Mouse (Mus musculus) erythroblast, embryonic 14.5 days (primary cell): ENCODE results near the gene Gm44511. TPM values are rescaled to one million over a fixed set of nuclear protein-coding genes. Genes with fewer than 3 reads are reported as not detected.

ENCODE experiments used
- H3K27me3 ChIP-seq: 2 replicates; pipeline ENCODE4 v1.6.1; 2012; ENCODE audit warnings: inconsistent platforms; ENCODE audit not compliant: control insufficient read depth
- H3K36me3 ChIP-seq: 2 replicates; pipeline ENCODE4 v1.6.1; 2012; ENCODE audit warnings: mild to moderate bottlenecking, inconsistent platforms; ENCODE audit not compliant: control insufficient read depth
- H3K4me1 ChIP-seq: 2 replicates; pipeline ENCODE4 v1.6.1; 2012; ENCODE audit warnings: inconsistent platforms; ENCODE audit not compliant: control insufficient read depth
- H3K4me3 ChIP-seq: replicated peaks from 2 replicates; pipeline ENCODE3; 2012; ENCODE audit warnings: moderate library complexity, mild to moderate bottlenecking, inconsistent platforms
- H3K9me3 ChIP-seq: 2 replicates; pipeline ENCODE4 v1.6.1; 2012; ENCODE audit warnings: low read length, inconsistent platforms, mixed read lengths; ENCODE audit not compliant: control insufficient read depth
- GATA1 ChIP-seq: IDR thresholded peaks from 2 replicates; pipeline ENCODE4 v1.6.1; 2012; ENCODE audit warnings: low read length, inconsistent platforms, mixed read lengths
- TAL1 ChIP-seq: IDR thresholded peaks from 3 replicates; pipeline ENCODE4 v1.6.1; 2012; ENCODE audit warnings: low read length, inconsistent platforms, mixed read lengths
- polyA plus RNA-seq: library from polyadenylated mRNA; stranded (reverse); fragments of >175 nt; gene quantifications from 2 replicates; pipeline ENCODE4 v1.2.3, GENCODE M21; 2012

Gm44511 gene
- polyA plus RNA-seq, 1 experiment: not detected

GRCm38 (mm10) chr6:128851151-128851550 lies 25.0 kb upstream of the Gm44511 start:
- H3K36me3 ChIP-seq: no peaks in the 10 kb centered on the region
- peaks cover under 1% of the 10 kb centered on the region; the same call in 1 of the 2 replicates for H3K4me1 ChIP-seq
- H3K9me3 ChIP-seq: no peaks in the 10 kb centered on the region
- no peak overlapping the region for H3K4me3 ChIP-seq
- no peaks in the 10 kb centered on the region for H3K27me3 ChIP-seq
- TF ChIP-seq TAL1 (no peak), GATA1 (no peak)

- no peaks in the 10 kb centered on the region for H3K36me3 ChIP-seq
- peaks cover 3% of the 10 kb centered on the region for H3K4me1 ChIP-seq
- H3K9me3 ChIP-seq: no peaks in the 10 kb centered on the region
- H3K27me3 ChIP-seq: no peaks in the 10 kb centered on the region
- TF ChIP-seq TAL1 (no peak), GATA1 (no peak)
- H3K4me3 ChIP-seq: no peak overlapping the region
Observed at GRCm38 (mm10) chr6:128850671-128851070, 24.6 kb upstream of the Gm44511 start.

- Histone ChIP-seq H3K9me3 (no peaks in the 10 kb centered on the region), H3K36me3 (no peaks in the 10 kb centered on the region), H3K4me3 (no peak overlapping the region), H3K27me3 (no peaks in the 10 kb centered on the region), H3K4me1 (peaks cover 9% of the 10 kb centered on the region)
- TF ChIP-seq TAL1 (no peak), GATA1 (no peak)
Observed at GRCm38 (mm10) chr6:128849902-128850301, 23.8 kb upstream of the Gm44511 start.

GRCm38 (mm10) chr6:128847401-128847800 lies 21.3 kb upstream of the Gm44511 start:
- Histone ChIP-seq H3K4me3 (no peak overlapping the region), H3K9me3 (no peaks in the 10 kb centered on the region), H3K36me3 (no peaks in the 10 kb centered on the region), H3K27me3 (peaks cover 4% of the 10 kb centered on the region), H3K4me1 (peaks cover 31% of the 10 kb centered on the region)
- TF ChIP-seq GATA1 (no peak), TAL1 (no peak)

GRCm38 (mm10) chr6:128845998-128846542 lies 20.0 kb upstream of the Gm44511 start:
- TF ChIP-seq TAL1: no peak
- TF ChIP-seq GATA1: no peak
- no peaks in the 10 kb centered on the region for H3K9me3 ChIP-seq
- H3K36me3 ChIP-seq: no peaks in the 10 kb centered on the region
- H3K4me3 ChIP-seq: no peak overlapping the region
- H3K4me1 ChIP-seq: peaks cover 41% of the 10 kb centered on the region
- H3K27me3 ChIP-seq: peaks cover 4% of the 10 kb centered on the region

- Histone ChIP-seq H3K9me3 (no peaks in the 10 kb centered on the region), H3K27me3 (peaks cover 4% of the 10 kb centered on the region), H3K4me3 (peak overlapping the region; percentile 10), H3K36me3 (no peaks in the 10 kb centered on the region), H3K4me1 (peaks cover 41% of the 10 kb centered on the region)
- TF ChIP-seq TAL1: no peak
Observed at GRCm38 (mm10) chr6:128845319-128845979, 19.3 kb upstream of the Gm44511 start.

GRCm38 (mm10) chr6:128844586-128845080 lies 18.5 kb upstream of the Gm44511 start:
- H3K9me3 ChIP-seq: no peaks in the 10 kb centered on the region
- peaks cover 46% of the 10 kb centered on the region for H3K4me1 ChIP-seq
- H3K36me3 ChIP-seq: no peaks in the 10 kb centered on the region
- peaks cover 4% of the 10 kb centered on the region for H3K27me3 ChIP-seq
- H3K4me3 ChIP-seq: no peak overlapping the region
- TF ChIP-seq GATA1: no peak
- TF ChIP-seq TAL1: no peak

GRCm38 (mm10) chr6:128844131-128844530 lies 18.0 kb upstream of the Gm44511 start:
- peaks cover 4% of the 10 kb centered on the region for H3K27me3 ChIP-seq
- peaks cover 51% of the 10 kb centered on the region for H3K4me1 ChIP-seq
- no peaks in the 10 kb centered on the region for H3K36me3 ChIP-seq
- H3K9me3 ChIP-seq: no peaks in the 10 kb centered on the region
- H3K4me3 ChIP-seq: peak overlapping the region; percentile 22
- TF ChIP-seq TAL1: no peak
- TF ChIP-seq GATA1: no peak

GRCm38 (mm10) chr6:128843479-128843992 lies 17.4 kb upstream of the Gm44511 start:
- H3K9me3 ChIP-seq: no peaks in the 10 kb centered on the region
- H3K4me3 ChIP-seq: peak overlapping the region; percentile 80
- H3K4me1 ChIP-seq: peaks cover 57% of the 10 kb centered on the region
- TF ChIP-seq GATA1: no peak
- no peak for TF ChIP-seq TAL1
- H3K27me3 ChIP-seq: peaks cover 4% of the 10 kb centered on the region
- H3K36me3 ChIP-seq: no peaks in the 10 kb centered on the region
